Mouse (Mus musculus) cerebellum, adult 9-11 months (tissue): ENCODE measurements around the gene Mars.
"Not testable (repeated sequence)": the region's sequence is repeated elsewhere in the genome, so short reads cannot be mapped to it uniquely, and the experiment has no call there.

ENCODE experiments used
- DNase-seq: peaks from one replicate; pipeline ENCODE4 v3.0.0; 2022

Gene Mars

GRCm38 (mm10) chr10:127309167-127309566 lies 2.4 kb downstream of the Mars start:
- DNase-seq = not testable (repeated sequence)

GRCm38 (mm10) chr10:127303136-127303535 lies 8.4 kb downstream of the Mars start:
- DNase-seq = no peak

- no peak for DNase-seq
Measured at GRCm38 (mm10) chr10:127300361-127300760, 11.2 kb downstream of the Mars start.

- DNase-seq = no peak
Measured at GRCm38 (mm10) chr10:127297015-127297871, 14.3 kb downstream of the Mars start.

- no peak for DNase-seq
Measured at GRCm38 (mm10) chr10:127295986-127296794, 15.4 kb downstream of the Mars start.

- no peak for DNase-seq
Measured at GRCm38 (mm10) chr10:127294895-127295510, 16.6 kb downstream of the Mars start.

- DNase-seq = no peak
Measured at GRCm38 (mm10) chr10:127293590-127294113, 17.9 kb downstream of the Mars start.

- DNase-seq = no peak
Measured at GRCm38 (mm10) chr10:127292987-127293538, 18.5 kb downstream of the Mars start.

GRCm38 (mm10) chr10:127291881-127292638 lies 19.5 kb downstream of the Mars start:
- no peak for DNase-seq

- DNase-seq = no peak
Measured at GRCm38 (mm10) chr10:127290930-127291880, 20.4 kb downstream of the Mars start.

GRCm38 (mm10) chr10:127290307-127290929 lies 21.2 kb downstream of the Mars start:
- peak; percentile 100 for DNase-seq

GRCm38 (mm10) chr10:127289573-127290191 lies 21.9 kb downstream of the Mars start:
- peak; percentile 90 for DNase-seq

- DNase-seq = peak; percentile 96
Measured at GRCm38 (mm10) chr10:127288800-127289572, 22.6 kb downstream of the Mars start, which contains the start of gene Mbd6. TSS of gene Mbd6 (minus strand) at chr10:127289018.

- no peak for DNase-seq
Measured at GRCm38 (mm10) chr10:127288328-127288799, 23.2 kb downstream of the Mars start.

GRCm38 (mm10) chr10:127287936-127288293 lies 23.7 kb downstream of the Mars start:
- no peak for DNase-seq

GRCm38 (mm10) chr10:127287271-127287935 lies 24.2 kb downstream of the Mars start:
- DNase-seq = peak; percentile 55

GRCm38 (mm10) chr10:127286730-127287129 lies 24.9 kb downstream of the Mars start:
- no peak for DNase-seq

- peak; percentile 67 for DNase-seq
Measured at GRCm38 (mm10) chr10:127286194-127286593, 25.4 kb downstream of the Mars start.
